Mouse (Mus musculus) forebrain, embryonic 10.5 days (tissue): Measurements from ENCODE around the gene 1700125H20Rik. TPM values are rescaled to one million over a fixed set of nuclear protein-coding genes. Genes with fewer than 3 reads are reported as not detected.

Experiments
- DNase-seq: peaks from one replicate; pipeline ENCODE4 v3.0.0-alpha.2; 2017; ENCODE audit warnings: low spot score; ENCODE audit errors: extremely low spot score
- H3K27ac ChIP-seq: fragments of 300-500 bp; sonication (generic); 2 replicates; pipeline ENCODE4 v1.5.1; 2016; ENCODE audit warnings: mild to moderate bottlenecking
- H3K27me3 ChIP-seq: fragments of 300-500 bp; sonication (generic); 2 replicates; pipeline ENCODE4 v1.6.1; 2016; ENCODE audit warnings: mild to moderate bottlenecking; ENCODE audit not compliant: poor library complexity, severe bottlenecking
- H3K36me3 ChIP-seq: fragments of 300-500 bp; sonication (generic); replicated peaks from 2 replicates; pipeline ENCODE4 v1.6.1; 2016; ENCODE audit warnings: mild to moderate bottlenecking, moderate library complexity
- H3K4me1 ChIP-seq: fragments of 300-500 bp; sonication (generic); 2 replicates; pipeline ENCODE4 v1.6.1; 2016
- H3K4me3 ChIP-seq: fragments of 300-500 bp; sonication (generic); 2 replicates; pipeline ENCODE4 v1.5.1; 2016; ENCODE audit warnings: mild to moderate bottlenecking, moderate library complexity
- H3K9me3 ChIP-seq: fragments of 300-500 bp; sonication (generic); 2 replicates; pipeline ENCODE4 v1.6.1; 2016; ENCODE audit warnings: mild to moderate bottlenecking, moderate library complexity
- WGBS: fragments of 180-500 bp; shearing (Covaris S2); methylation state at CpG from one replicate; pipeline ENCODE4 v1.1.7; 2016; 5-methylcytosine and 5-hydroxymethylcytosine counted together
- polyA plus RNA-seq: library from polyadenylated mRNA; unstranded; fragments of >200 nt; fragmentation: Nextera tagmentation; extraction: Ambion mirVana; gene quantifications from 2 replicates; pipeline ENCODE4 v1.2.1, GENCODE M21; 2016

Gene 1700125H20Rik
- polyA plus RNA-seq, 1 experiment from 2014 or later, result 0.43 TPM

- peaks cover 99% of the 10 kb centered on the region for H3K36me3 ChIP-seq
- H3K27ac ChIP-seq, result no peak overlapping the region
- WGBS, result 96% methylated on average over 9 of the region's 9 CpGs
- no peaks in the 10 kb centered on the region for H3K4me1 ChIP-seq
- H3K27me3 ChIP-seq, result no peaks in the 10 kb centered on the region
- no peak for DNase-seq
- H3K9me3 ChIP-seq, result no peaks in the 10 kb centered on the region
- H3K4me3 ChIP-seq, result no peak overlapping the region
These were observed 25.8 kb downstream of the 1700125H20Rik start for GRCm38 (mm10) chr11:85196046-85196445.

DNA sequence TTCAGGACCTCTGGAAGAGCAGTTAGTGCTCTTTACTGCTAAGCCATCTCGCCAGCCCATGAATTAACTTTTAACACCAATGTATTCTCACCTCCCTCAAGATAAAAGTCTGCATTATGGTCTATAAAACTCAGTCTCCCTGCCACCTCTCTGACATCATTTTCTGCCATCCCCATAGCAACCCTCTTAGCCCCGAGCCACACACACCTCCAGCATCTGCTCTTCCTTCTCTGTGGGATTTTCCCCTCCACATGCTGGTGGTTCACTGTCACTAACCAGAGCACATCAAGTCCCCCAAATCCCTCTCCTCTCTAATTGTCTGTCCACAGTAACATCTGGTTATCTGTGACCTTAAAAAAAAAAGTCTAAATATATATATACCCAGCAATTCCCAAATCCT, 28.7 kb downstream of the 1700125H20Rik start:
- H3K9me3 ChIP-seq, result no peaks in the 10 kb centered on the region
- no peak for DNase-seq
- H3K27ac ChIP-seq, result no peak overlapping the region
- 86% methylated on average over 2 of the region's 2 CpGs for WGBS
- H3K27me3 ChIP-seq, result no peaks in the 10 kb centered on the region
- H3K36me3 ChIP-seq, result peaks cover 100% of the 10 kb centered on the region
- H3K4me3 ChIP-seq, result no peak overlapping the region
- no peaks in the 10 kb centered on the region for H3K4me1 ChIP-seq

GRCm38 (mm10) chr11:85206231-85206630, 36.0 kb downstream of the 1700125H20Rik start:
- Histone ChIP-seq H3K9me3 (no peaks in the 10 kb centered on the region), H3K4me1 (no peaks in the 10 kb centered on the region), H3K4me3 (no peak overlapping the region), H3K27ac (no peak overlapping the region), H3K27me3 (no peaks in the 10 kb centered on the region), H3K36me3 (peaks cover 98% of the 10 kb centered on the region)
- no peak for DNase-seq

- no peaks in the 10 kb centered on the region for H3K4me1 ChIP-seq
- no peak overlapping the region for H3K27ac ChIP-seq
- DNase-seq, result no peak
- no peak overlapping the region for H3K4me3 ChIP-seq
- WGBS, result 96% methylated on average over 2 of the region's 2 CpGs
- H3K27me3 ChIP-seq, result no peaks in the 10 kb centered on the region
- peaks cover 100% of the 10 kb centered on the region for H3K36me3 ChIP-seq
- no peaks in the 10 kb centered on the region for H3K9me3 ChIP-seq
These were observed 40.9 kb downstream of the 1700125H20Rik start for GRCm38 (mm10) chr11:85211151-85211550.

- no peak overlapping the region for H3K27ac ChIP-seq
- H3K9me3 ChIP-seq, result no peaks in the 10 kb centered on the region
- no peaks in the 10 kb centered on the region for H3K4me1 ChIP-seq
- H3K27me3 ChIP-seq, result no peaks in the 10 kb centered on the region
- no peak for DNase-seq
- 90% methylated on average over 2 of the region's 2 CpGs for WGBS
- no peak overlapping the region for H3K4me3 ChIP-seq
- peaks cover 83% of the 10 kb centered on the region for H3K36me3 ChIP-seq
These were observed 43.0 kb downstream of the 1700125H20Rik start for GRCm38 (mm10) chr11:85213215-85213614.

- Histone ChIP-seq H3K4me3 (no peak overlapping the region), H3K27ac (no peak overlapping the region), H3K36me3 (peaks cover 72% of the 10 kb centered on the region), H3K4me1 (no peaks in the 10 kb centered on the region), H3K9me3 (no peaks in the 10 kb centered on the region), H3K27me3 (no peaks in the 10 kb centered on the region)
- DNase-seq, result no peak
- 95% methylated on average over 3 of the region's 3 CpGs for WGBS
These were observed 44.5 kb downstream of the 1700125H20Rik start for GRCm38 (mm10) chr11:85214679-85215078.

DNA sequence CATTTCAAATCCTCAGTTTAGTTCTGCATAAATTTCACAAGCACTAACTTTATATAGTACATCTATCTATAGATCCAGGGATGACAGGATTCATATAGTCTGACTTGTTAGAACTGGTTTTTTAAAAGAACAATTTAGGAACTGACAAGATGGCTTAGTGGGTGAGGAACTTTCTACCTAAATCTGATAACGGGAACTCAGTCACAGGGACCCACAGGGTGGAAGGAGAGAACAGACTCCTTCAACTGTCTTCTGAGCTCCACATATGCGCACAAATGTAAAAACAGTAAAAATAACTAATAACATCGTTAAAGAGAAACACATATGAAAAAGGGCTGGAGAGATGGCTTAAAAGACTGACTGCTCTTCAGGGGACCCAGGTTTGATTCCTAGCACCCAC, 48.8 kb downstream of the 1700125H20Rik start:
- 93% methylated on average over 3 of the region's 3 CpGs for WGBS
- H3K4me1 ChIP-seq, result no peaks in the 10 kb centered on the region
- peaks cover 54% of the 10 kb centered on the region for H3K36me3 ChIP-seq
- no peak overlapping the region for H3K27ac ChIP-seq
- no peak for DNase-seq
- no peaks in the 10 kb centered on the region for H3K27me3 ChIP-seq
- no peak overlapping the region for H3K4me3 ChIP-seq
- no peaks in the 10 kb centered on the region for H3K9me3 ChIP-seq

GRCm38 (mm10) chr11:85222561-85222960, 52.4 kb downstream of the 1700125H20Rik start:
- Histone ChIP-seq H3K36me3 (peaks cover 62% of the 10 kb centered on the region), H3K9me3 (no peaks in the 10 kb centered on the region; the same call in 1 of the 2 replicates), H3K27ac (no peak overlapping the region), H3K4me3 (no peak overlapping the region), H3K27me3 (no peaks in the 10 kb centered on the region), H3K4me1 (no peaks in the 10 kb centered on the region)
- 97% methylated on average over 6 of the region's 6 CpGs for WGBS
- no peak for DNase-seq

DNA sequence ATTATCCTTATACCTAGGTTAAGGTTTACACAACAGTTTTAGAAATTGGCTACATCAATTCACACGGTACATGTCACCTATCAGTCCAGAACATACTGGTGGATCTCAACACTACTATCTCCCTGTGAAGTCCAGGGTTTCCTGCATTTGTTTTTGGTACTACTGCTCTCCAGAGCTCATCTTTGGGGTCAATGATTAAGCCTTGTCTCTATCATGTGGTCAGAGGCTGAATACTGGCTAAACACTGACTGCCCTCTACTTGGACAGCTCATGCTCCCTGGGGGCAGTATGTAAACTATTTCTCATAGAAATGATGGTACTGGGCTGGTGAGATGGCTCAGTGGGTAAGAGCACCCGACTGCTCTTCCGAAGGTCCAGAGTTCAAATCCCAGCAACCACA, 53.0 kb downstream of the 1700125H20Rik start:
- Histone ChIP-seq H3K27ac (no peak overlapping the region), H3K36me3 (peaks cover 65% of the 10 kb centered on the region), H3K4me1 (no peaks in the 10 kb centered on the region), H3K27me3 (no peaks in the 10 kb centered on the region), H3K4me3 (no peak overlapping the region), H3K9me3 (no peaks in the 10 kb centered on the region; the same call in 1 of the 2 replicates)
- 95% methylated on average over 3 of the region's 3 CpGs for WGBS
- DNase-seq, result no peak

Other genes with a start within 250 kb of the 1700125H20Rik start
- gene Car4, start 212.6 kb upstream of the 1700125H20Rik start, polyA plus RNA-seq, result 3.7 and 3.8 TPM in 2 replicates
- gene Usp32, start 30.2 kb upstream of the 1700125H20Rik start, polyA plus RNA-seq, result 3.0 and 4.8 TPM in 2 replicates
- gene Appbp2, start 64.7 kb downstream of the 1700125H20Rik start, polyA plus RNA-seq, result 43.7 and 44.7 TPM in 2 replicates
- 20.6 and 20.9 TPM in 2 replicates for gene Ppm1d, start 140.8 kb downstream of the 1700125H20Rik start, polyA plus RNA-seq
- gene Bcas3, start 182.8 kb downstream of the 1700125H20Rik start, polyA plus RNA-seq, result 18.7 and 19.6 TPM in 2 replicates